ENCODE assay signal across 30 mouse cellular contexts in genomic region chr5:25246473-25246865, GRCm38 (mm10). TPM values are rescaled to one million over a fixed set of nuclear protein-coding genes. Genes with fewer than 3 reads are reported as not detected.
DNase-seq lines count a peak whose midpoint lies in the region; ATAC-seq and TF ChIP-seq lines count a peak whose summit lies in the region.
"Had no signal": no experiment of that assay in that cellular context is flagged by ENCODE, and none has a peak within 500 bp of the region (broad histone marks: within the 10 kb centered on the region; RNA-seq: fewer than 3 reads in every experiment).

No protein-coding gene starts in this region.

- no peak for ATAC-seq in heart, embryonic 11.5 days (replicated peaks; ENCODE audit: insufficient number of reproducible peaks, low FRiP score, low TSS enrichment)
- no peak for ATAC-seq in kidney, embryonic 14.5 days (ENCODE audit: low FRiP score, low TSS enrichment)
- ATAC-seq in kidney, postnatal 0 days (replicated peaks; ENCODE audit: low FRiP score, low read depth), result no peak; the same call in 1 of the 2 replicates
- ATAC-seq in midbrain, embryonic 11.5 days (ENCODE audit: low FRiP score), result no peak
- ATAC-seq: activated CD4-positive, CD25-positive, alpha-beta regulatory T cell, adult 4 months; forebrain, embryonic 15.5 days had no signal

- H3K36me3 ChIP-seq in heart, embryonic 11.5 days (ENCODE audit: control insufficient read depth, insufficient read depth, low read length), result peaks cover 15% of the 10 kb centered on the region
- H3K36me3 ChIP-seq in kidney, embryonic 14.5 days (ENCODE audit: control insufficient read depth, insufficient read depth, low read length), result peaks cover 5% of the 10 kb centered on the region; the same call in 1 of the 2 replicates
- peaks cover 8% of the 10 kb centered on the region; the same call in 1 of the 2 replicates for H3K36me3 ChIP-seq in kidney, postnatal 0 days (ENCODE audit: insufficient read depth, low read length)
- peaks cover 7% of the 10 kb centered on the region for H3K36me3 ChIP-seq in midbrain, embryonic 11.5 days (ENCODE audit: control insufficient read depth, insufficient read depth, low read length)
- peaks cover 31% of the 10 kb centered on the region for H3K36me3 ChIP-seq in midbrain, embryonic 10.5 days

- no peak overlapping the region for H3K9ac ChIP-seq in heart, embryonic 11.5 days (ENCODE audit: low read depth, low read length)
- no peak overlapping the region for H3K9ac ChIP-seq in kidney, embryonic 14.5 days (ENCODE audit: low read depth, low read length)
- no peak overlapping the region for H3K9ac ChIP-seq in kidney, postnatal 0 days (ENCODE audit: low read depth, low read length)
- no peak overlapping the region for H3K9ac ChIP-seq in midbrain, embryonic 11.5 days (ENCODE audit: low read length)
- H3K9ac ChIP-seq: embryonic facial prominence, embryonic 13.5 days; forebrain, embryonic 12.5 days; forebrain, embryonic 15.5 days; hindbrain, embryonic 12.5 days had no signal

- peak; percentile 2 for DNase-seq in heart, adult 11 months
- no peak for DNase-seq in kidney, postnatal 10 days
- no peak for DNase-seq in kidney, postnatal 0 days (ENCODE audit: low spot score)
- DNase-seq in kidney, adult 18-20 months, result no peak
- peak; percentile 62 for DNase-seq in midbrain, embryonic 11.5 days (ENCODE audit: low spot score, missing footprints)
- no peak for DNase-seq in midbrain, embryonic 10.5 days (ENCODE audit: low spot score)
- DNase-seq: adrenal gland, adult 8-10 months; adrenal gland, postnatal 25 days; cerebellum, adult 11-12 months; cerebellum, adult 8-10 months; cerebellum, postnatal 10 days; cerebellum, postnatal 36 days; embryo, embryonic 11 days; gastrocnemius, postnatal 25 days; heart, adult 2 months had no signal

- WGBS in heart, embryonic 11.5 days (ENCODE audit: insufficient replicate concordance), result 69% methylated on average over 1 of the region's 1 CpGs
- 68% methylated on average over 1 of the region's 1 CpGs for WGBS in kidney, embryonic 14.5 days
- WGBS in kidney, postnatal 0 days, result 43% methylated on average over 1 of the region's 1 CpGs
- 76% methylated on average over 1 of the region's 1 CpGs for WGBS in midbrain, embryonic 11.5 days
- 86% methylated on average over 1 of the region's 1 CpGs for WGBS in midbrain, embryonic 10.5 days

- H3K4me2 ChIP-seq in heart, embryonic 11.5 days, result no peak overlapping the region
- no peak overlapping the region for H3K4me2 ChIP-seq in kidney, embryonic 14.5 days (replicated peaks; ENCODE audit: low read depth, low read length)
- no peak overlapping the region for H3K4me2 ChIP-seq in kidney, postnatal 0 days (ENCODE audit: low read length)
- H3K4me2 ChIP-seq in midbrain, embryonic 11.5 days, result no peak overlapping the region
- H3K4me2 ChIP-seq: embryonic facial prominence, embryonic 13.5 days; forebrain, embryonic 12.5 days; forebrain, embryonic 15.5 days; hindbrain, embryonic 12.5 days had no signal

- H3K27ac ChIP-seq in heart, embryonic 11.5 days (ENCODE audit: low read depth, low read length), result no peak overlapping the region
- H3K27ac ChIP-seq in kidney, embryonic 14.5 days (ENCODE audit: low read depth, low read length), result peak overlapping the region; percentile 47
- H3K27ac ChIP-seq in kidney, postnatal 0 days, result peak overlapping the region; percentile 51
- H3K27ac ChIP-seq in midbrain, embryonic 11.5 days (ENCODE audit: low read depth, low read length), result no peak overlapping the region
- no peak overlapping the region for H3K27ac ChIP-seq in midbrain, embryonic 10.5 days (replicated peaks)
- H3K27ac ChIP-seq: embryonic facial prominence, embryonic 10.5 days; embryonic facial prominence, embryonic 13.5 days; forebrain, embryonic 12.5 days; forebrain, embryonic 15.5 days; heart, adult 2 months; heart, embryonic 10.5 days; hindbrain, embryonic 12.5 days had no signal

- TF ChIP-seq CTCF in kidney, postnatal 0 days (IDR thresholded peaks at IDR 0.05; ENCODE audit: low read depth), result no peak

- H3K4me3 ChIP-seq in heart, embryonic 11.5 days (ENCODE audit: low read depth, low read length), result no peak overlapping the region
- no peak overlapping the region for H3K4me3 ChIP-seq in kidney, embryonic 14.5 days (ENCODE audit: low read length)
- H3K4me3 ChIP-seq in kidney, postnatal 0 days (replicated peaks; ENCODE audit: low read depth, low read length), result no peak overlapping the region
- no peak overlapping the region for H3K4me3 ChIP-seq in midbrain, embryonic 11.5 days (ENCODE audit: low read depth, low read length)
- no peak overlapping the region for H3K4me3 ChIP-seq in midbrain, embryonic 10.5 days
- H3K4me3 ChIP-seq: embryonic facial prominence, embryonic 10.5 days; embryonic facial prominence, embryonic 13.5 days; erythroblast, embryonic 14.5 days; forebrain, embryonic 12.5 days; forebrain, embryonic 15.5 days; heart, adult 2 months; heart, embryonic 10.5 days; hindbrain, embryonic 12.5 days had no signal

- H3K9me3 ChIP-seq in heart, embryonic 11.5 days (replicated peaks; ENCODE audit: control insufficient read depth, low read length), result no peaks in the 10 kb centered on the region
- H3K9me3 ChIP-seq in kidney, embryonic 14.5 days (ENCODE audit: control insufficient read depth, low read length), result no peaks in the 10 kb centered on the region
- H3K9me3 ChIP-seq in kidney, postnatal 0 days (replicated peaks; ENCODE audit: low read length), result no peaks in the 10 kb centered on the region
- H3K9me3 ChIP-seq in midbrain, embryonic 11.5 days (ENCODE audit: control insufficient read depth, low read length), result no peaks in the 10 kb centered on the region
- no peaks in the 10 kb centered on the region for H3K9me3 ChIP-seq in midbrain, embryonic 10.5 days (replicated peaks)
- H3K9me3 ChIP-seq: embryonic facial prominence, embryonic 10.5 days; embryonic facial prominence, embryonic 13.5 days; forebrain, embryonic 12.5 days; forebrain, embryonic 15.5 days; heart, embryonic 10.5 days; hindbrain, embryonic 12.5 days had no signal

- no peaks in the 10 kb centered on the region for H3K4me1 ChIP-seq in heart, embryonic 11.5 days (ENCODE audit: control insufficient read depth, insufficient read depth, low read length)
- no peaks in the 10 kb centered on the region for H3K4me1 ChIP-seq in kidney, embryonic 14.5 days (ENCODE audit: control insufficient read depth, insufficient read depth, low read length)
- peaks cover 7% of the 10 kb centered on the region; the same call in 1 of the 2 replicates for H3K4me1 ChIP-seq in kidney, postnatal 0 days (replicated peaks; ENCODE audit: insufficient read depth, low read length)
- H3K4me1 ChIP-seq in midbrain, embryonic 11.5 days (ENCODE audit: control insufficient read depth, insufficient read depth, low read length), result no peaks in the 10 kb centered on the region
- H3K4me1 ChIP-seq in midbrain, embryonic 10.5 days, result no peaks in the 10 kb centered on the region
- H3K4me1 ChIP-seq: embryonic facial prominence, embryonic 10.5 days; embryonic facial prominence, embryonic 13.5 days; forebrain, embryonic 12.5 days; forebrain, embryonic 15.5 days; heart, embryonic 10.5 days; hindbrain, embryonic 12.5 days had no signal

- H3K27me3 ChIP-seq in heart, embryonic 11.5 days (ENCODE audit: control insufficient read depth, insufficient read depth, low read length), result no peaks in the 10 kb centered on the region
- H3K27me3 ChIP-seq in kidney, embryonic 14.5 days (ENCODE audit: control insufficient read depth, insufficient read depth, low read length), result no peaks in the 10 kb centered on the region
- H3K27me3 ChIP-seq in kidney, postnatal 0 days (ENCODE audit: insufficient read depth, low read length), result no peaks in the 10 kb centered on the region
- H3K27me3 ChIP-seq in midbrain, embryonic 11.5 days (ENCODE audit: control insufficient read depth, insufficient read depth, low read length), result no peaks in the 10 kb centered on the region
- no peaks in the 10 kb centered on the region for H3K27me3 ChIP-seq in midbrain, embryonic 10.5 days (ENCODE audit: low read depth, poor library complexity, severe bottlenecking)
- H3K27me3 ChIP-seq: embryonic facial prominence, embryonic 13.5 days; forebrain, embryonic 12.5 days; forebrain, embryonic 15.5 days; hindbrain, embryonic 12.5 days had no signal

RNA-seq across cellular contexts. Expression of gene E130116L18Rik, which starts 23.5 kb away (rescaled TPM):
- not detected in 2 replicates for polyA plus RNA-seq in heart, embryonic 11.5 days (2014; fragmentation: Nextera tagmentation; extraction: Ambion mirVana)
- not detected in 2 replicates for polyA plus RNA-seq in kidney, embryonic 14.5 days (2014; fragmentation: Nextera tagmentation; extraction: Ambion mirVana)
- 0.74 and 2.2 TPM in 2 replicates for polyA plus RNA-seq in kidney, postnatal 0 days (2015; fragmentation: Nextera tagmentation; extraction: Ambion mirVana)
- polyA plus RNA-seq in midbrain, embryonic 11.5 days (2014; fragmentation: Nextera tagmentation; extraction: Ambion mirVana), result not detected in 2 replicates
- polyA plus RNA-seq in midbrain, embryonic 10.5 days (2016; fragmentation: Nextera tagmentation; extraction: Ambion mirVana), result 1.7 TPM in 1 of 2 replicates, not detected in the other
- polyA plus RNA-seq: activated CD4-positive, CD25-positive, alpha-beta regulatory T cell, adult 4 months; brain, embryonic 14.5 days; cortical plate, adult 2 months; embryonic facial prominence, embryonic 13.5 days; erythroblast, embryonic 14.5 days; forebrain, embryonic 12.5 days; forebrain, embryonic 15.5 days; gonadal fat pad, adult 2 months; heart, adult 2 months; heart, embryonic 10.5 days; heart, embryonic 14.5 days; heart, postnatal 0 days; hindbrain, embryonic 12.5 days had no signal

RNA-seq across cellular contexts. Expression of gene Galnt11, which starts 24.8 kb away (rescaled TPM):
- polyA plus RNA-seq in heart, embryonic 11.5 days (2014; fragmentation: Nextera tagmentation; extraction: Ambion mirVana), result 37.7 and 39.3 TPM in 2 replicates
- polyA plus RNA-seq in kidney, embryonic 14.5 days (2014; fragmentation: Nextera tagmentation; extraction: Ambion mirVana), result 25.5 and 42.9 TPM in 2 replicates
- polyA plus RNA-seq in kidney, postnatal 0 days (2015; fragmentation: Nextera tagmentation; extraction: Ambion mirVana), result 212 and 231 TPM in 2 replicates
- 40.3 and 41.3 TPM in 2 replicates for polyA plus RNA-seq in midbrain, embryonic 11.5 days (2014; fragmentation: Nextera tagmentation; extraction: Ambion mirVana)
- polyA plus RNA-seq in midbrain, embryonic 10.5 days (2016; fragmentation: Nextera tagmentation; extraction: Ambion mirVana), result 30.1 and 34.1 TPM in 2 replicates

Comparison
In these comparisons a context has a peak if more than half of its experiments do, and no peak if none do; other contexts are left out.
1. DNase-seq: peak in heart, adult 11 months (single experiment) and midbrain, embryonic 11.5 days (single experiment); none in kidney, postnatal 10 days (single experiment), kidney, postnatal 0 days (single experiment), kidney, adult 18-20 months (single experiment) and midbrain, embryonic 10.5 days (single experiment).
2. H3K27ac ChIP-seq: peak in kidney, embryonic 14.5 days (single experiment) and kidney, postnatal 0 days (single experiment); none in heart, embryonic 11.5 days (single experiment), midbrain, embryonic 11.5 days (single experiment) and midbrain, embryonic 10.5 days (single experiment).